Mouse (Mus musculus) neural tube, embryonic 11.5 days (tissue): ENCODE measurements around the gene Atp6ap1l. TPM values are rescaled to one million over a fixed set of nuclear protein-coding genes. Genes with fewer than 3 reads are reported as not detected.

Experiments
- ATAC-seq: fragments of 200-750 bp; cut with Nextera tagmentation; 2 replicates; pipeline ENCODE4 v1.8.0; 2017; ENCODE audit warnings: moderate number of reproducible peaks, mild to moderate bottlenecking, moderate TSS enrichment, moderate library complexity; ENCODE audit not compliant: insufficient read depth, low FRiP score, low TSS enrichment
- DNase-seq: peaks from one replicate; pipeline ENCODE4 v3.0.0-alpha.2; 2015; ENCODE audit warnings: low spot score
- H3K27ac ChIP-seq: fragments of 300-500 bp; sonication (generic); 2 replicates; pipeline ENCODE4 v1.5.1; 2014; ENCODE audit warnings: low read depth, mild to moderate bottlenecking, low read length
- H3K27me3 ChIP-seq: fragments of 300-500 bp; sonication (generic); 2 replicates; pipeline ENCODE4 v1.6.1; 2014; ENCODE audit warnings: mild to moderate bottlenecking, low read length, mixed read lengths; ENCODE audit not compliant: control insufficient read depth, insufficient read depth
- H3K36me3 ChIP-seq: fragments of 300-500 bp; sonication (generic); 2 replicates; pipeline ENCODE4 v1.6.1; 2014; ENCODE audit warnings: mild to moderate bottlenecking, low read length, moderate library complexity, mixed read lengths; ENCODE audit not compliant: control insufficient read depth, insufficient read depth
- H3K4me1 ChIP-seq: fragments of 300-500 bp; sonication (generic); 2 replicates; pipeline ENCODE4 v1.6.1; 2014; ENCODE audit warnings: low read length, mixed read lengths; ENCODE audit not compliant: control insufficient read depth, insufficient read depth
- H3K4me2 ChIP-seq: fragments of 300-500 bp; sonication (generic); 2 replicates; pipeline ENCODE4 v1.6.1; 2014; ENCODE audit warnings: low read depth, mild to moderate bottlenecking, moderate library complexity
- H3K4me3 ChIP-seq: fragments of 300-500 bp; sonication (generic); 2 replicates; pipeline ENCODE4 v1.5.1; 2014; ENCODE audit warnings: low read depth, low read length
- H3K9ac ChIP-seq: fragments of 300-500 bp; sonication (generic); 2 replicates; pipeline ENCODE4 v1.6.1; 2014; ENCODE audit warnings: mild to moderate bottlenecking, low read length
- H3K9me3 ChIP-seq: fragments of 300-500 bp; sonication (generic); 2 replicates; pipeline ENCODE4 v1.6.1; 2016; ENCODE audit warnings: low read length; ENCODE audit not compliant: control insufficient read depth
- WGBS: fragments of 180-500 bp; shearing (Covaris S2); extraction: QIAGEN DNeasy Blood & Tissue Kit; methylation state at CpG from one replicate; pipeline ENCODE4 v1.1.7; 2014; 5-methylcytosine and 5-hydroxymethylcytosine counted together
- polyA plus RNA-seq: library from polyadenylated mRNA; unstranded; fragments of >200 nt; fragmentation: Nextera tagmentation; extraction: Ambion mirVana; gene quantifications from 2 replicates; pipeline ENCODE4 v1.2.1, GENCODE M21; 2014

Gene Atp6ap1l
- polyA plus RNA-seq, 1 experiment from 2014 or later, result 0.60 TPM

DNA sequence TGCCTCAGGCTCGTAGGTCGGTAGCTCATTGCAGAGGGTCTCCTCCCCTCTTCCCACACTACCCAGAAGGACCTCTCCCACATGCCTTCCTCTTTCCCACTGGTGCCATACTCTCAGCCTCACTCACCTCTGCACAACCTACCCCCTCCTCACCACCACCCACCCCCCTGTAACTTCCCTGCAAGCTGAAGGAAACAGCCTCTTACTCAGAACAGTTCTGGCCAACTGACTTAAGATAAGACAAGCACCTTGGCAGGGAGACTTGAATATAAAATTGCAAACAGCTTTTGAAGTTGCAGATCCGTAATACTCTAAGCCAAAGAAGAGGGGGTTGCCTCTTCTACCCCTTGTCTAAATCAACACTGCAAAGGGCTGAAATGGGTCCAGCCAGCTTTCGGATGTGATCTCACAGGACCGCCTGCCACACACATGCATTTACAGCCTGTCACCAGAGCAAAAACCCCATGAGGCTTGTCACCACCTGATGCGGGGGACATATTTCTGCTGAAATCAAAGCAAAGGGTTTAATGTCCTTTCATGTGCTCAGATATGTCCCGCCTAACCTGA is 71.4 kb downstream of the Atp6ap1l start:
- H3K4me2 ChIP-seq, result no peak overlapping the region
- no peak for ATAC-seq
- no peaks in the 10 kb centered on the region for H3K9me3 ChIP-seq
- H3K4me3 ChIP-seq, result no peak overlapping the region
- DNase-seq, result no peak
- no peaks in the 10 kb centered on the region for H3K36me3 ChIP-seq
- 81% methylated on average over 7 of the region's 7 CpGs for WGBS
- no peak overlapping the region for H3K27ac ChIP-seq
- H3K27me3 ChIP-seq, result no peaks in the 10 kb centered on the region
- H3K4me1 ChIP-seq, result no peaks in the 10 kb centered on the region
- no peak overlapping the region for H3K9ac ChIP-seq

Other genes with a start within 250 kb of the Atp6ap1l start
- gene Rps23, start 17.6 kb upstream of the Atp6ap1l start, polyA plus RNA-seq, result 186 and 206 TPM in 2 replicates